Mouse (Mus musculus): ENCODE data around the gene Pygm. TPM values are rescaled to one million over a fixed set of nuclear protein-coding genes. Genes with fewer than 3 reads are reported as not detected.
A peak's percentile ranks its signal among the peaks of the same experiment; 100 is the strongest.

Gene Pygm
- polyA plus RNA-seq, 1 experiment from 2014 or later, result 3.4 TPM

GRCm38 (mm10) chr19:6393637-6394036 lies 9.4 kb downstream of the Pygm start:
- peaks cover 12% of the 10 kb centered on the region for H3K4me1 ChIP-seq
- H3K27me3 ChIP-seq, result no peaks in the 10 kb centered on the region
- H3K4me2 ChIP-seq (replicated peaks), result no peak overlapping the region
- no peak for ATAC-seq (replicated peaks)
- no peak overlapping the region for H3K9ac ChIP-seq (replicated peaks)
- no peaks in the 10 kb centered on the region for H3K36me3 ChIP-seq
- no peak overlapping the region for H3K27ac ChIP-seq (replicated peaks)
- WGBS, result 93% methylated on average over 16 of the region's 16 CpGs
- H3K4me3 ChIP-seq, result no peak overlapping the region
- no peaks in the 10 kb centered on the region for H3K9me3 ChIP-seq

DNA sequence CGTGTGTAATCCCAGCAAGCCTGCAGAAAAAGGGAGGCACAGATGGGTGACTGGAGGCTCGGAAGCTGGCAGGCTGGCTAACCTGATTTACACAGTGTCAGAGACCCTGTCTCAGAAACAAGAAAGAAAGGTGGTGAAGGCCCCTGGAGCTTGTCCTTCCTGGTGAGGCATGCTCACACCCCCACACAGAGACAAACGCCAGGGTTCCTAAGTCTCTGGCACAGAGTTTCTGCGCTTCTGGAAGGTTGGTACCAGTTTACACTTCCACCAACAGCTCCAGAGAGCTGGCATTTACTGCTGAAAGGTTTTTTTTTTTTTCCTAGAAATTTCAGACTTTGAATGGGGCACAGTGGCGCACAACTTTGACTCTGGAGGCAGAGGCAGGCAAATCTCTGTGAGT lies 12.0 kb downstream of the Pygm start:
- H3K9ac ChIP-seq (replicated peaks), result no peak overlapping the region
- no peak for ATAC-seq (replicated peaks)
- 86% methylated on average over 5 of the region's 5 CpGs for WGBS
- no peaks in the 10 kb centered on the region for H3K9me3 ChIP-seq
- H3K27me3 ChIP-seq, result peaks cover 11% of the 10 kb centered on the region
- H3K4me1 ChIP-seq, result peaks cover 32% of the 10 kb centered on the region
- H3K4me3 ChIP-seq, result no peak overlapping the region
- no peak overlapping the region for H3K27ac ChIP-seq (replicated peaks)
- no peak overlapping the region for H3K4me2 ChIP-seq (replicated peaks)
- H3K36me3 ChIP-seq, result no peaks in the 10 kb centered on the region

DNA sequence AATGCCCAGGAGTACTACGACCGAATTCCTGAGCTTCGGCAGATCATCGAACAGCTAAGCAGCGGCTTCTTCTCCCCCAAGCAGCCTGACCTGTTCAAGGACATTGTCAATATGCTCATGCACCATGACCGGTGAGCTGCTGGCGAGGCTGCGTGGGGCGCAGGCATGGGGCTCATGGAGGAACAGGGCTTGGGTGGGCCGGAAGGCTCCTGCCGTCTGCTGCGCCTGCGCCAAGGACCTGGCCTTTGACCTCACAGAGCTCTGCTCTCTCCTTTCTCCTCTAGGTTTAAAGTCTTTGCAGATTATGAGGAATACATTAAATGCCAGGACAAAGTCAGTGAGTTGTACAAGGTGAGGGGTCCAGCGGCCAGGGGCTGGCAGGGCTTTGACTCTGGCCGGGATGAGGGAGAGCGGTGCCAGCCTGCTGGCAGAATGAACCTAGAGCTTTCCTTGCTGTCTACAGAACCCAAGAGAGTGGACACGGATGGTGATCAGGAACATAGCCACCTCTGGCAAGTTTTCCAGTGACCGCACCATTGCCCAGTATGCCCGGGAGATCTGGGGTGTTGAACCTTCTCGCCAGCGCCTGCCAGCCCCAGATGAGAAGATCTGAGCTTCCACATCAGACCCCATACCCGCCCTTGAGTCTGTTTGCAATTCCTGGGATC lies 13.5 kb downstream of the Pygm start:
- Histone ChIP-seq H3K9ac (replicated peaks) (no peak overlapping the region), H3K4me1 (peaks cover 39% of the 10 kb centered on the region), H3K27ac (replicated peaks) (no peak overlapping the region), H3K4me2 (replicated peaks) (0 out of 2 replicates have a peak overlapping the region, but pooled peaks have one; percentile 99), H3K27me3 (peaks cover 21% of the 10 kb centered on the region), H3K4me3 (no peak overlapping the region), H3K9me3 (no peaks in the 10 kb centered on the region), H3K36me3 (no peaks in the 10 kb centered on the region)
- ATAC-seq (replicated peaks), result no peak
- WGBS, result 87% methylated on average over 22 of the region's 22 CpGs

DNA sequence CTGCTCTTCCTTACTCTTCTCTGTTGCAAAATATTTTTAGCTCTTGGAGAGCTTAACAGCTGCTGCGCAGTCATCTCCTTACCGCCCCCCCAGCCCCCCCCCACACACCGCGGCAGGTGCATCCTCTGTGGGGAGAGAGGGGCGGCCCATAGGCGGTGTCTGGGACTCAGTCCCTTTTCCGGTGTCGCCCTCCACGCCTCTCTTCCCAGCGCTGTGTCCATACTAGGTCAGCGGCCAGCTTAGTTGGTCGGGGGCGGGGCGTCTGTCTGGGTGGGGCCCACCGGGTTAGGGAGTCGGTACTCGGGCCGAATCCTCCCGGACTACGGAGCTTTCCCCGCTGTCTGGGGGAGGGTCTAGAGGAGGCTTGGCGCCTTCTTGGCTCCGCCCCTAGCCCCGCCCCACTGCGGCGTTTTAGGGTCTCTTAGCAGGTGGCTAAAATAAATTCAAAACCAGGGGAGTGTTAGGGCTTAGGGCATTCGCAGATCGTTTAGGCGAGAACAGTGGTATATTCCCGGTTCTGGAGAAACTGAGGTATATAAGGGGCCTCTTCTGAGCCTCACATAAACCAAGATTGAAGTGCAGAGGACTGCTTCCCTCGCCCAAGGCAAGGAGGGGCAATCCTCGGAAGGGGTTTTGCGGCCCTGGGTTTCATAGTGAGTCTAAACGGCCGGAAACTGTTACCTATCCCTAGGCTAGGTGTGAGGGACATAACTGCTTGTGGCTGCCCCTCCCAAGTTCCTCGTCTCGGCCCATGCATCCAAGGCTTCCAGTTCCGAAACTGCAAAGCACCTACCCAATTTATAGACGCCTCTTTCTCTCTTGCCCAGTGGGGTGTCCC lies 14.5 kb downstream of the Pygm start:
- Histone ChIP-seq H3K4me2 (replicated peaks) (peak overlapping the region; percentile 99), H3K27me3 (peaks cover 21% of the 10 kb centered on the region), H3K9ac (replicated peaks) (peak overlapping the region; percentile 63), H3K4me3 (peak overlapping the region; percentile 79), H3K9me3 (no peaks in the 10 kb centered on the region), H3K27ac (replicated peaks) (peak overlapping the region; percentile 72), H3K36me3 (no peaks in the 10 kb centered on the region), H3K4me1 (peaks cover 39% of the 10 kb centered on the region)
- WGBS, result under 1% methylated on average over 39 of the region's 39 CpGs
- ATAC-seq (replicated peaks), result peak; percentile 67

- WGBS, result under 1% methylated on average over 83 of the region's 87 CpGs
- Histone ChIP-seq H3K9me3 (no peaks in the 10 kb centered on the region), H3K4me1 (peaks cover 39% of the 10 kb centered on the region), H3K9ac (replicated peaks) (peak within 1 kb of the TSS; percentile 63), H3K36me3 (no peaks in the 10 kb centered on the region), H3K4me2 (replicated peaks) (peak within 1 kb of the TSS; percentile 99), H3K27ac (replicated peaks) (peak within 1 kb of the TSS; percentile 72), H3K4me3 (peak within 1 kb of the TSS; percentile 79), H3K27me3 (peaks cover 21% of the 10 kb centered on the region)
- ATAC-seq (replicated peaks), result peak; percentile 19
Measured at GRCm38 (mm10) chr19:6399285-6400095, 15.3 kb downstream of the Pygm start, which contains the start of gene Rasgrp2. Gene Rasgrp2, plus strand, starts transcription at chr19:6399340.

DNA sequence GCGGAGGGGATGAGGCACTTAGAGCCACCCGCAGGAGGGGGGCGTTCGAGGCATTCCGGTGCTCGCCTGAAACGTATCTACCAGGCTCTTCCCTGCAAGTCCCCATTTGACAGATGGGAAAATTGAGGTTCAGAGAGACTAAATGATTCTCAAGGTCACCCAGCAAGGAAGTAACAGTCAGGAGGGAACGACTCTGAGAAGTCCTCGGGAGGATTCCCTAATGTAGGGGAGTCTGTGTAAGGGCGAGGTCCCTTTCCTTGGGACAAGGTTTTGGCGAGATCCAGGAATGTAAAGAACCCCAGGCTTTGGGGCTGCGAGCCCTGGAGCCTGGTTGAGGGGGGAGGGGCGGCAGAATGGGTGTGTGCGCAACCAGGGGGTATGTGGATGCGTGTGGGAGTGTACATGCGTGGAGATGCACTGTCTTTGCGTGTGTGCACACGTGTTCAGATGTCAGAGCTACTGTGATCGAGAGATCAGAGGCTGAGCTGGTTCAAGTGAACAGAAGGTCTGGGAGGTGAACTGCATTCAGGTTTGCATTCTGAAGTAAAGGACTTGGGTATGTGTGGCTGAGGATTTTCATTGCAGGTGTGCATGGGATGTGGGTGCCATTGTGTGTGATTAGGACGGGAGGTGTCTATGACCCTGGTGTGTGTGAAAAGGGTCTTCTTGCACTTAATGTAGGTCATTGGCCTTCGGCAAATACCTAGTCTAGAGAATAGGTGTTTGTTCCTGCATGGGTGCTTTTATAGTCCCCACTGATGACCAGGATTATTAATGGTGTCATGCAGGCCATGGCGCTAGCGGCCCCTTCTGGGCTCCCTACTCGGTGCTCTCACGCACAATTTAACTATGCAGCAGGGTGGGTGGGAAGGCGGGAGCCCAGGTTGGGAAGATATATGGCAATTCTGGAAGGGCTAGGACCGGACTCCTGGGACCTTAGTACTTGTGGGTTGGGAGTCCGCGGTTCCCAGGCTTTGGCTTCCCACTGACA lies 16.2 kb downstream of the Pygm start:
- no peak for ATAC-seq (replicated peaks)
- Histone ChIP-seq H3K4me2 (replicated peaks) (peak overlapping the region; percentile 99), H3K27me3 (peaks cover 21% of the 10 kb centered on the region), H3K9me3 (no peaks in the 10 kb centered on the region), H3K9ac (replicated peaks) (peak overlapping the region; percentile 63), H3K36me3 (no peaks in the 10 kb centered on the region), H3K4me1 (peaks cover 39% of the 10 kb centered on the region), H3K4me3 (peak overlapping the region; percentile 79), H3K27ac (replicated peaks) (no peak overlapping the region)
- WGBS, result 3% methylated on average over 29 of the region's 29 CpGs

DNA sequence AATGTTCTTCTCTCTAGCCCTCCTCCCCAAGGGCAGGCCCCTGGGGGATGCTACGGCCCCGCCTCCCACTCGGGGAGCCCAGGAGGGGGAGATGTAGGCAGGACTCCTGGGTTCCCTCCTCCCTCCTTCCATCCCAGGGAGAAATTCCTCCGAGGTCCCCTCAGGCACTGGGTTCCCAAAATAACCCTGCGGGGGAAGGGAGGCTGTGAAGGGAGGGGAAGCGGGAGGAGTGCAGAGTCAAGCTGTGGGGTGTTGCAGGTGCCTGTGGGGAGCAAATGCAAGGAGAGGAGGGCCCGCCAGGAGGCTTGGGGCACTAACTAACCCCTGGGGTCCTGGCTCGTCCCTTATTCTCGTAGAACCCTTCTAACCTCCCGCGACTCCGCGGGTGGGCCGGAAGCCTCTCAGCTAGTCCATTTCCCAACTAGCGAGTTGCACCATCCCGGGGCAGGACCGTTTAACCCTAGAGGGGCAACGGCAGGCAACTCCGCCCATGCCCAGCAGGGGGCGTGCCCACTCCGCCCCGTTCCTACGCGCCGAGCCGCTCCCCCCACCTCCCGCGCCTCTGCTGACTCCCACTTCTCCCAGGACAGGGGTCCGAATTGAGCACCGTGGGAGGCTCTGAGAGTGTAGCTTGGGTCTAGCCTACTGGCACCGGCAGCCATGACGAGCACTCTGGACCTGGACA lies 17.1 kb downstream of the Pygm start:
- Histone ChIP-seq H3K9me3 (no peaks in the 10 kb centered on the region), H3K9ac (replicated peaks) (0 out of 2 replicates have a peak overlapping the region, but pooled peaks have one; percentile 22), H3K36me3 (no peaks in the 10 kb centered on the region), H3K27me3 (peaks cover 21% of the 10 kb centered on the region), H3K4me3 (peak overlapping the region; percentile 79), H3K27ac (replicated peaks) (no peak overlapping the region), H3K4me1 (peaks cover 39% of the 10 kb centered on the region), H3K4me2 (replicated peaks) (peak overlapping the region; percentile 99)
- ATAC-seq (replicated peaks), result no peak; the same call in 1 of the 2 replicates
- WGBS, result under 1% methylated on average over 32 of the region's 32 CpGs

DNA sequence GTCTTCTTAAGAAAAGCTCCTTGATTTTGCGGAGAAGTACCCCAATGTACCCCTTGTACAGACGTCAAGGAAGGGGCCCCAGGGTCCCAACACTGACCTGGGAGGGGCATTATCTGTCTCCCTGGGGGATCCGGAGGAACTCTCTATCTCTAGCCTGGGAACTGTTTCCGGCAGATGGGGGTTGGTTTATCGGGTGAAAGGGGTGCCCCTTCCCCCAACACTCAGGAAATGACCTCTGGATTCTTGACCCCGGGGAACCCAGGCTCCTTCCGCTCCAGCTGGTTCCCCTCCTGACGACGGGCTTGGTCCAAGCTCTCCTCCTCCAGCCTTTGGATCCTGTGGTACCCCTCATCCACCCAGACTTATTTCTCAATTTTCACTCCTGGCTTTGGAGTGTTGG lies 17.8 kb downstream of the Pygm start:
- 17% methylated on average over 9 of the region's 9 CpGs for WGBS
- peak overlapping the region; percentile 79 for H3K4me3 ChIP-seq
- no peak for ATAC-seq (replicated peaks)

GRCm38 (mm10) chr19:6403869-6404268 lies 19.7 kb downstream of the Pygm start:
- WGBS, result 82% methylated on average over 10 of the region's 10 CpGs

More for the DNA sequence above, 17.8 kb downstream of the Pygm start:
- Histone ChIP-seq H3K27ac (replicated peaks) (no peak overlapping the region), H3K9ac (replicated peaks) (no peak overlapping the region), H3K27me3 (peaks cover 21% of the 10 kb centered on the region), H3K36me3 (no peaks in the 10 kb centered on the region), H3K4me2 (replicated peaks) (peak overlapping the region; percentile 99), H3K4me1 (peaks cover 39% of the 10 kb centered on the region), H3K9me3 (no peaks in the 10 kb centered on the region)

DNA sequence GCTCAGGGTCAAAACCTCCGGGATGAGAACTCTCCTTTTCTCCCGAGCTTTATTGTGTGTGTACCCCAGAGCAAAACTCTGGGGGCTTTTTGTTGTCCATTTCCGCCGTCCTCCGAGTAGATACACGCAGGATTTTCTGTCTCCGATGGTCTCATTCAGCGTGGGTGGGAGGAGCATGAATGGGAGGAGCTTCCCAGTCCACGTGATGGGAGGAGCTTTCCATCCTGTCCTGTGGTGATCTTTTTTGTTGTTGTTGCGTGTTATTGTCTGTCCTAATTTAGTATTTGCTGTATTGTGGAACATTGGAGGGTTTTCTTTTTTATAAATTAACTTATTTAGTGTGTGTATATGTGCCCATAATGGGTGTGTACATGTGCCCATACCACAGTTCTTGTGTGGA lies 21.2 kb downstream of the Pygm start:
- Histone ChIP-seq H3K27ac (replicated peaks) (no peak overlapping the region), H3K9me3 (no peaks in the 10 kb centered on the region), H3K27me3 (peaks cover 18% of the 10 kb centered on the region), H3K4me2 (replicated peaks) (no peak overlapping the region), H3K36me3 (no peaks in the 10 kb centered on the region), H3K4me1 (peaks cover 16% of the 10 kb centered on the region), H3K9ac (replicated peaks) (no peak overlapping the region), H3K4me3 (no peak overlapping the region)
- 67% methylated on average over 10 of the region's 10 CpGs for WGBS
- no peak for ATAC-seq (replicated peaks)

More at GRCm38 (mm10) chr19:6403869-6404268, 19.7 kb downstream of the Pygm start:
- H3K27ac ChIP-seq (replicated peaks), result no peak overlapping the region
- peaks cover 21% of the 10 kb centered on the region for H3K27me3 ChIP-seq
- no peak overlapping the region for H3K4me3 ChIP-seq
- ATAC-seq (replicated peaks), result no peak
- H3K9ac ChIP-seq (replicated peaks), result no peak overlapping the region
- peaks cover 30% of the 10 kb centered on the region for H3K4me1 ChIP-seq
- no peaks in the 10 kb centered on the region for H3K9me3 ChIP-seq
- H3K4me2 ChIP-seq (replicated peaks), result no peak overlapping the region
- no peaks in the 10 kb centered on the region for H3K36me3 ChIP-seq

Measured in forebrain, embryonic 15.5 days (tissue).